In genomic region chr9:63941747-63942607, GRCm38 (mm10) we compare ENCODE assay signal across 8 mouse cellular contexts.
DNase-seq lines count a peak whose midpoint lies in the region; ATAC-seq and TF ChIP-seq lines count a peak whose summit lies in the region.

No protein-coding gene starts in this region.

- no peaks in the 10 kb centered on the region for H3K79me2 ChIP-seq in myocyte (ENCODE audit: control insufficient read depth, insufficient read depth)

- H3K27ac ChIP-seq in gastrocnemius, adult 2 months, result peak overlapping the region; percentile 66
- H3K27ac ChIP-seq in intestine, embryonic 16.5 days (ENCODE audit: low read length), result peak overlapping the region; percentile 72

- peak overlapping the region; percentile 53 for H3K9ac ChIP-seq in intestine, embryonic 16.5 days (ENCODE audit: low read depth, low read length)

- WGBS in intestine, embryonic 16.5 days, result 38% methylated on average over 12 of the region's 12 CpGs

- H3K4me3 ChIP-seq in gastrocnemius, adult 2 months, result no peak overlapping the region
- no peak overlapping the region for H3K4me3 ChIP-seq in intestine, embryonic 16.5 days (ENCODE audit: low read length)
- H3K4me3 ChIP-seq in myocyte, result no peak overlapping the region

- H3ac ChIP-seq in myocyte (ENCODE audit: control insufficient read depth, insufficient read length), result peak overlapping the region; percentile 45

- TF ChIP-seq POLR2A in myocyte (IDR thresholded peaks at IDR 0.05; ENCODE audit: insufficient read length, low read depth), result peak; percentile 35

- no peak for TF ChIP-seq CTCF in gastrocnemius, adult 2 months (IDR thresholded peaks at IDR 0.05)

- DNase-seq in 416B (ENCODE audit: low read depth) (peak; percentile 64), adipocyte (ENCODE audit: low spot score) (peak; percentile 45)
- peak; percentile 72 for DNase-seq in gastrocnemius, adult 2 months
- DNase-seq in spleen, postnatal 4 days (ENCODE audit: low spot score in 2 of 2), result no peak
- DNase-seq in cerebellum, adult 18-20 months, result no peak
- DNase-seq in left cerebral cortex, postnatal 10 days (ENCODE audit: extremely low spot score in 1 of 2, low spot score in 2 of 2), result no peak

- H3K4me1 ChIP-seq in intestine, embryonic 16.5 days (ENCODE audit: control insufficient read depth, insufficient read depth, low read length), result peaks cover 7% of the 10 kb centered on the region

- ATAC-seq in intestine, embryonic 16.5 days, result peak; percentile 94

- H3K27me3 ChIP-seq in intestine, embryonic 16.5 days (replicated peaks; ENCODE audit: control insufficient read depth, insufficient read depth, low read length), result no peaks in the 10 kb centered on the region
- H3K27me3 ChIP-seq in myocyte (ENCODE audit: control insufficient read depth, insufficient read depth, insufficient read length), result no peaks in the 10 kb centered on the region

- H3K36me3 ChIP-seq in intestine, embryonic 16.5 days (ENCODE audit: control insufficient read depth, insufficient read depth, low read length), result no peaks in the 10 kb centered on the region
- no peaks in the 10 kb centered on the region for H3K36me3 ChIP-seq in myocyte (ENCODE audit: control insufficient read depth, insufficient read depth)

- H3K9me3 ChIP-seq in intestine, embryonic 16.5 days (ENCODE audit: control insufficient read depth, low read length), result no peaks in the 10 kb centered on the region

- no peak overlapping the region for H3K4me2 ChIP-seq in intestine, embryonic 16.5 days (ENCODE audit: low read depth, low read length)
- H3K4me2 ChIP-seq in myocyte (ENCODE audit: low read depth), result peak overlapping the region; percentile 30

- intact Hi-C loops in gastrocnemius, adult 2 months (cut with DNase I), result no loop called here
- intact Hi-C loops in left cerebral cortex, postnatal 10 days (cut with DNase I), result no loop called here

TF ChIP-seq in myocyte, 11 proteins besides CTCF, POLR2A, EP300 and RAD21:
- TF ChIP-seq MYOG (IDR thresholded peaks at IDR 0.05; ENCODE audit: control insufficient read depth in 1 of 3, insufficient read depth in 1 of 3, insufficient read length in 2 of 3, low read depth in 2 of 3) (peak in 2 of 3 experiments; percentile 60), TCF12 (IDR thresholded peaks at IDR 0.05; ENCODE audit: insufficient read depth, poor library complexity, severe bottlenecking) (no peak), MYOD1 (IDR thresholded peaks at IDR 0.05; ENCODE audit: control insufficient read depth in 1 of 3, insufficient read length in 2 of 3, low read depth in 2 of 3) (peak in 2 of 3 experiments; percentile 26 to 64), MAX (IDR thresholded peaks at IDR 0.05; ENCODE audit: low read depth) (no peak), POLR2AphosphoS2 (IDR thresholded peaks at IDR 0.05; ENCODE audit: insufficient read length, low read depth) (no peak), TCF3 (IDR thresholded peaks at IDR 0.05; ENCODE audit: insufficient read length, low read depth) (no peak)

Comparison
In these comparisons a context has a peak if more than half of its experiments do, and no peak if none do; other contexts are left out.
1. DNase-seq: peak in 416B (single experiment), adipocyte (single experiment) and gastrocnemius, adult 2 months (single experiment); none in spleen, postnatal 4 days (0 of 2), cerebellum, adult 18-20 months (0 of 2) and left cerebral cortex, postnatal 10 days (0 of 2).